19 mouse cellular contexts compared by ENCODE assay signal in the genomic region with DNA sequence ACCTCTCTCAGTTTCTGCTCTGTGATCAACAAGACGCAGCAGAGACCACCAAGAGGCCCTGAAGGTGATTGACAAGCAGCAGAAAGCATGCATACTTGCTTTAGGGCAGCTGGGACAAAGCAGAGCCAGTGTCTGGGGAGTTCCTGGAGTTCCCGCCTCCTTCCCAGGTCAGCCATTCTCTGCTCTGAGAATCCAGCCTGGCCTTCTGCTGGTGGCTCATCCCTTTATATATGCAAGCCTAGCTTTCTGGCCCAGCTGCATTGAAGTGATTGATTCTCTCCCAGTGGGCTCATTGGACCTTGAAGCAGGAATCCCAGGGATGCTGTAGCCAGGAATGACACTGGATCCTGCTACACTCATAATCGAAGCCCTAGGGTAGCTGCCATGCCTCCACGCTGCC.
A peak's percentile ranks its signal among the peaks of the same experiment; 100 is the strongest.
DNase-seq lines count a peak whose midpoint lies in the region; ATAC-seq and TF ChIP-seq lines count a peak whose summit lies in the region.
"Had no signal": no experiment of that assay in that cellular context is flagged by ENCODE, and none has a peak within 500 bp of the region (broad histone marks: within the 10 kb centered on the region; RNA-seq: fewer than 3 reads in every experiment).

No protein-coding gene starts in this region.

- H3K4me1 ChIP-seq in neural tube, embryonic 12.5 days: peaks cover 12% of the 10 kb centered on the region
- H3K4me1 ChIP-seq in neural tube, embryonic 15.5 days: peaks cover 28% of the 10 kb centered on the region
- H3K4me1 ChIP-seq in embryonic facial prominence, embryonic 11.5 days (ENCODE audit: control insufficient read depth, insufficient read depth, low read length): no peaks in the 10 kb centered on the region
- H3K4me1 ChIP-seq in midbrain, embryonic 11.5 days (ENCODE audit: control insufficient read depth, insufficient read depth, low read length): peaks cover 4% of the 10 kb centered on the region
- no peaks in the 10 kb centered on the region for H3K4me1 ChIP-seq in liver, postnatal 0 days (ENCODE audit: insufficient read depth)

- peak; percentile 28 for DNase-seq in embryonic facial prominence, embryonic 11.5 days (ENCODE audit: low spot score)
- no peak for DNase-seq in midbrain, embryonic 11.5 days (ENCODE audit: low spot score, missing footprints)
- peak; percentile 22 for DNase-seq in retina, postnatal 1 day
- DNase-seq in liver, postnatal 0 days: no peak
- no peak for DNase-seq in layer of hippocampus, postnatal 14 days (ENCODE audit: low spot score in 2 of 2)
- DNase-seq: adrenal gland, postnatal 14 days; cerebellum, postnatal 14 days; gastrocnemius, postnatal 10 days; kidney, postnatal 10 days; right cerebral cortex, adult 18-20 months; thymus, postnatal 25 days had no signal

- ATAC-seq in neural tube, embryonic 12.5 days (ENCODE audit: low FRiP score, low read depth): peak; percentile 33; the same call in 1 of the 2 replicates
- ATAC-seq in neural tube, embryonic 15.5 days (ENCODE audit: low FRiP score): no peak
- ATAC-seq in embryonic facial prominence, embryonic 11.5 days (replicated peaks; ENCODE audit: insufficient number of reproducible peaks, low FRiP score, low TSS enrichment, low read depth): no peak
- ATAC-seq in midbrain, embryonic 11.5 days (ENCODE audit: low FRiP score): peak; percentile 48; the same call in 1 of the 2 replicates
- no peak for ATAC-seq in liver, postnatal 0 days
- ATAC-seq in megakaryocyte progenitor cell, adult 5-6 weeks (replicated peaks; ENCODE audit: poor library complexity): no peak
- ATAC-seq: intestine, embryonic 16.5 days had no signal

- H3K9ac ChIP-seq in neural tube, embryonic 12.5 days: no peak overlapping the region
- H3K9ac ChIP-seq in neural tube, embryonic 15.5 days (replicated peaks): no peak overlapping the region
- no peak overlapping the region for H3K9ac ChIP-seq in embryonic facial prominence, embryonic 11.5 days (replicated peaks; ENCODE audit: low read length)
- no peak overlapping the region for H3K9ac ChIP-seq in midbrain, embryonic 11.5 days (ENCODE audit: low read length)
- H3K9ac ChIP-seq in liver, postnatal 0 days (replicated peaks): no peak overlapping the region
- H3K9ac ChIP-seq: lung, embryonic 15.5 days had no signal

- no peak overlapping the region for H3K4me2 ChIP-seq in neural tube, embryonic 12.5 days (replicated peaks)
- H3K4me2 ChIP-seq in neural tube, embryonic 15.5 days: no peak overlapping the region
- H3K4me2 ChIP-seq in embryonic facial prominence, embryonic 11.5 days (ENCODE audit: low read depth, low read length): no peak overlapping the region
- H3K4me2 ChIP-seq in midbrain, embryonic 11.5 days: no peak overlapping the region
- no peak overlapping the region for H3K4me2 ChIP-seq in liver, postnatal 0 days (ENCODE audit: low read depth, low read length)
- H3K4me2 ChIP-seq: heart, embryonic 11.5 days; liver, embryonic 11.5 days; lung, embryonic 15.5 days had no signal

- H3K36me3 ChIP-seq in neural tube, embryonic 12.5 days: no peaks in the 10 kb centered on the region
- H3K36me3 ChIP-seq in neural tube, embryonic 15.5 days: no peaks in the 10 kb centered on the region
- H3K36me3 ChIP-seq in embryonic facial prominence, embryonic 11.5 days (replicated peaks; ENCODE audit: control insufficient read depth, insufficient read depth, low read depth, low read length): no peaks in the 10 kb centered on the region
- no peaks in the 10 kb centered on the region for H3K36me3 ChIP-seq in midbrain, embryonic 11.5 days (ENCODE audit: control insufficient read depth, insufficient read depth, low read length)
- no peaks in the 10 kb centered on the region for H3K36me3 ChIP-seq in liver, postnatal 0 days (replicated peaks; ENCODE audit: insufficient read depth, low read length)
- H3K36me3 ChIP-seq: G1E; lung, embryonic 15.5 days had no signal

- H3K27ac ChIP-seq in neural tube, embryonic 12.5 days: no peak overlapping the region
- H3K27ac ChIP-seq in neural tube, embryonic 15.5 days (replicated peaks): no peak overlapping the region; the same call in 1 of the 2 replicates
- no peak overlapping the region for H3K27ac ChIP-seq in embryonic facial prominence, embryonic 11.5 days (replicated peaks; ENCODE audit: low read depth, low read length)
- H3K27ac ChIP-seq in midbrain, embryonic 11.5 days (ENCODE audit: low read depth, low read length): no peak overlapping the region
- H3K27ac ChIP-seq in liver, postnatal 0 days (ENCODE audit: low read depth): no peak overlapping the region
- H3K27ac ChIP-seq: lung, embryonic 15.5 days had no signal

- TF ChIP-seq CTCF in liver, postnatal 0 days (IDR thresholded peaks at IDR 0.05; ENCODE audit: low read depth): no peak

- H3K9me3 ChIP-seq in neural tube, embryonic 12.5 days: no peaks in the 10 kb centered on the region
- H3K9me3 ChIP-seq in neural tube, embryonic 15.5 days (replicated peaks): no peaks in the 10 kb centered on the region
- H3K9me3 ChIP-seq in embryonic facial prominence, embryonic 11.5 days (replicated peaks; ENCODE audit: control insufficient read depth, low read length): no peaks in the 10 kb centered on the region
- no peaks in the 10 kb centered on the region for H3K9me3 ChIP-seq in midbrain, embryonic 11.5 days (ENCODE audit: control insufficient read depth, low read length)
- no peaks in the 10 kb centered on the region for H3K9me3 ChIP-seq in liver, postnatal 0 days (ENCODE audit: low read length)
- H3K9me3 ChIP-seq: lung, embryonic 15.5 days had no signal

- no peak overlapping the region for H3K4me3 ChIP-seq in neural tube, embryonic 12.5 days
- H3K4me3 ChIP-seq in neural tube, embryonic 15.5 days (replicated peaks): no peak overlapping the region
- no peak overlapping the region for H3K4me3 ChIP-seq in embryonic facial prominence, embryonic 11.5 days (ENCODE audit: low read depth, low read length)
- H3K4me3 ChIP-seq in midbrain, embryonic 11.5 days (ENCODE audit: low read depth, low read length): no peak overlapping the region
- H3K4me3 ChIP-seq in liver, postnatal 0 days (ENCODE audit: low read depth, low read length): no peak overlapping the region
- H3K4me3 ChIP-seq: lung, embryonic 15.5 days had no signal

- WGBS in neural tube, embryonic 12.5 days: 29% methylated on average over 4 of the region's 4 CpGs
- WGBS in neural tube, embryonic 15.5 days: 27% methylated on average over 4 of the region's 4 CpGs
- 31% methylated on average over 4 of the region's 4 CpGs for WGBS in embryonic facial prominence, embryonic 11.5 days
- WGBS in midbrain, embryonic 11.5 days: 39% methylated on average over 4 of the region's 4 CpGs
- 67% methylated on average over 4 of the region's 4 CpGs for WGBS in liver, postnatal 0 days (ENCODE audit: insufficient replicate concordance)

- no peak for TF ChIP-seq EP300 in liver, postnatal 0 days (IDR thresholded peaks at IDR 0.05; ENCODE audit: low read depth)

- no peaks in the 10 kb centered on the region for H3K27me3 ChIP-seq in neural tube, embryonic 12.5 days (replicated peaks)
- H3K27me3 ChIP-seq in neural tube, embryonic 15.5 days (replicated peaks): no peaks in the 10 kb centered on the region
- H3K27me3 ChIP-seq in embryonic facial prominence, embryonic 11.5 days (ENCODE audit: control insufficient read depth, insufficient read depth, low read length): no peaks in the 10 kb centered on the region
- H3K27me3 ChIP-seq in midbrain, embryonic 11.5 days (ENCODE audit: control insufficient read depth, insufficient read depth, low read length): no peaks in the 10 kb centered on the region
- H3K27me3 ChIP-seq in liver, postnatal 0 days (ENCODE audit: insufficient read depth, low read length): no peaks in the 10 kb centered on the region
- H3K27me3 ChIP-seq: lung, embryonic 15.5 days had no signal

Comparison
In these comparisons a context has a peak if more than half of its experiments do, and no peak if none do; other contexts are left out.
1. ATAC-seq: peak in neural tube, embryonic 12.5 days (single experiment) and midbrain, embryonic 11.5 days (single experiment); none in neural tube, embryonic 15.5 days (single experiment), embryonic facial prominence, embryonic 11.5 days (single experiment), liver, postnatal 0 days (single experiment) and megakaryocyte progenitor cell, adult 5-6 weeks (single experiment).
2. DNase-seq: peak in embryonic facial prominence, embryonic 11.5 days (single experiment) and retina, postnatal 1 day (single experiment); none in midbrain, embryonic 11.5 days (single experiment), liver, postnatal 0 days (single experiment) and layer of hippocampus, postnatal 14 days (0 of 2).